Mouse (Mus musculus): ENCODE measurements around the gene Dazap2. TPM values are rescaled to one million over a fixed set of nuclear protein-coding genes. Genes with fewer than 3 reads are reported as not detected.

The Dazap2 gene
- 293 TPM for polyA plus RNA-seq (2014; fragmentation: Illumina TruSeq; extraction: RNeasy Lipid Tissue Mini Kit (QIAGEN cat#74804); ENCODE audit: low read depth, low replicate concordance)

DNA sequence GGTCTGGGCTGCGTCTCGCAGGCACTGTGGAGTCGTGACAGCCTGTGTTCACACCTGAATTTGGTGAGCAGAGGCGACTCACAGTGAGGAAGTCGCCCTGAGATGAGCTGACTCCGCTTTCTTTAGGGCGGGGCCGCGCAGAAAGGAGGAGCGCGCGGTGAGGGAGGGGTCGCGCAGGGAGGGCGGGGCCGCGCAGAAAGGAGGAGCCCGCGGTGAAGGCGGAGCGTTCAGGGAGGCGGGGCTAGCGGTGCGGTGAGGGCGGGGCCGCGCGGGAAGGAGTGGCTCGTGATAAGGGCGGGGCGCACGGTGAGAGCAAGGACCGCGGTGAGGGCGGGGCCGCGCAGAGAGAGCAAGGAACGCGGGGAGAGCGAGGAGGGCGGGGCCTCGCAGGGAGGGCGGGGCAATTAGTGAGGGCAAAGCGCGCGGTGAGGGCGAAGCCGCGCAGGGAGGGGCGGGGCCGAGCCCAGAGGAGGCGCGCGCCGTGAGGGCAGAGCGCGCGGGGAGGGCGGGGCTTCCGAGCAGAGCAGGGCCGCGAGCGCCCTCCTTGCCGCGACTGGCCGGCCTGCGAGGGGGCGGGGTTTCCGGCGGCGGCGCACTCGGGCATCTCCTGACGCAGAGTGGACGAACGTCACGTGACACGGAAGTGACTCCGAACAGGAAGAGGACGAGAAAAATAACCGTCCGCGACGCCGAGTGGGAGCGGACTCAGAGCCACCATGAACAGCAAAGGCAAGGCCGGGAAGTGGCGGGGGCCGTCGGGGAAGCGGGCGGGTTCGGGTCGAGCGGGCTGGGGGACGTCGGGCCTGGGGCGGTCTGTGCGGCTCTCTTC, at the start of gene Dazap2:
Gene Dazap2, plus strand, starts transcription at position 354 of the 829 bp plus-strand sequence.

GRCm38 (mm10) chr15:100599276-100600046, 15.7 kb upstream of the Dazap2 start, which contains the start of gene Pou6f1:
Pou6f1 (minus strand) TSS chr15:100599984.

GRCm38 (mm10) chr15:100636700-100637501, 21.8 kb downstream of the Dazap2 start, which contains the start of gene Smagp:
Smagp (minus strand) TSS chr15:100636940.

DNA sequence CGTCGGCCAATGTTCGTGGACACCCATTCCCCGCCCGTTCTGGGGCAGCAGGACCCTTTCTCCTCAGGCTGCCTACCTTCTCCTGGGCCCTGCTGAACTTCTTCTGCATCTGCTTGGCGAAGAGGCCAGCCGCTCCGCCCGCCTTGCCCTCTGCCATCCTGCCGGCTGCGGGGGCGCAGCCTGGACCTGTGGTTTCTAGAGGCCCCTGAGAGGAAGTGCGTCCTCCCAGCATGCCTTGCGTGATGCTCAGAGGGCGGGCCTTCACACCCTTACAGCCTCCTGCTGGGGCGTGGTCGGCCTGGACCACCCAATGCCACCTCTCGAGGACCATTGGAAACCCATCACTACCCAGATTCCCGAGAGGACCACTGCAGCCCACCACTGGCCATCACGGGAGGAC, 54.2 kb downstream of the Dazap2 start, which contains the start of gene Bin2:
Gene Bin2, minus strand, starts transcription at position 217 of the 400 bp plus-strand sequence.

Other genes with a start within 250 kb of the Dazap2 start
- gene Gm5475, start 193.2 kb upstream of the Dazap2 start, polyA plus RNA-seq (2014; fragmentation: Illumina TruSeq; extraction: RNeasy Lipid Tissue Mini Kit (QIAGEN cat#74804); ENCODE audit: low read depth, low replicate concordance) = 0.49 TPM
- 22.7 TPM for gene Slc11a2, start 190.3 kb upstream of the Dazap2 start, polyA plus RNA-seq (2014; fragmentation: Illumina TruSeq; extraction: RNeasy Lipid Tissue Mini Kit (QIAGEN cat#74804); ENCODE audit: low read depth, low replicate concordance)
- 21.3 TPM for gene Letmd1, start 146.3 kb upstream of the Dazap2 start, polyA plus RNA-seq (2014; fragmentation: Illumina TruSeq; extraction: RNeasy Lipid Tissue Mini Kit (QIAGEN cat#74804); ENCODE audit: low read depth, low replicate concordance)
- gene Csrnp2, start 119.9 kb upstream of the Dazap2 start, polyA plus RNA-seq (2014; fragmentation: Illumina TruSeq; extraction: RNeasy Lipid Tissue Mini Kit (QIAGEN cat#74804); ENCODE audit: low read depth, low replicate concordance) = 1.3 TPM
- gene Tfcp2, start 63.3 kb upstream of the Dazap2 start, polyA plus RNA-seq (2014; fragmentation: Illumina TruSeq; extraction: RNeasy Lipid Tissue Mini Kit (QIAGEN cat#74804); ENCODE audit: low read depth, low replicate concordance) = 9.4 TPM
- gene Pou6f1, start 15.4 kb upstream of the Dazap2 start, polyA plus RNA-seq (2014; fragmentation: Illumina TruSeq; extraction: RNeasy Lipid Tissue Mini Kit (QIAGEN cat#74804); ENCODE audit: low read depth, low replicate concordance) = 4.9 TPM
- 1.0 TPM for gene Smagp, start 21.6 kb downstream of the Dazap2 start, polyA plus RNA-seq (2014; fragmentation: Illumina TruSeq; extraction: RNeasy Lipid Tissue Mini Kit (QIAGEN cat#74804); ENCODE audit: low read depth, low replicate concordance)
- not detected for gene Bin2, start 54.2 kb downstream of the Dazap2 start, polyA plus RNA-seq (2014; fragmentation: Illumina TruSeq; extraction: RNeasy Lipid Tissue Mini Kit (QIAGEN cat#74804); ENCODE audit: low read depth, low replicate concordance)
- 21.6 TPM for gene Cela1, start 72.6 kb downstream of the Dazap2 start, polyA plus RNA-seq (2014; fragmentation: Illumina TruSeq; extraction: RNeasy Lipid Tissue Mini Kit (QIAGEN cat#74804); ENCODE audit: low read depth, low replicate concordance)
- gene Galnt6, start 114.0 kb downstream of the Dazap2 start, polyA plus RNA-seq (2014; fragmentation: Illumina TruSeq; extraction: RNeasy Lipid Tissue Mini Kit (QIAGEN cat#74804); ENCODE audit: low read depth, low replicate concordance) = 0.16 TPM
- gene Slc4a8, start 146.4 kb downstream of the Dazap2 start, polyA plus RNA-seq (2014; fragmentation: Illumina TruSeq; extraction: RNeasy Lipid Tissue Mini Kit (QIAGEN cat#74804); ENCODE audit: low read depth, low replicate concordance) = 6.3 TPM

All from kidney, adult 10 weeks (tissue).